ENCODE assay signal across 9 mouse cellular contexts in genomic region chrX:11181855-11182254, GRCm38 (mm10).
DNase-seq lines count a peak whose midpoint lies in the region; ATAC-seq and TF ChIP-seq lines count a peak whose summit lies in the region.
"Had no signal": no experiment of that assay in that cellular context is flagged by ENCODE, and none has a peak within 500 bp of the region (broad histone marks: within the 10 kb centered on the region; RNA-seq: fewer than 3 reads in every experiment).

No protein-coding gene starts in this region.

- TF ChIP-seq CTCF in heart, adult 2 months (IDR thresholded peaks at IDR 0.05), result no peak

- peak; percentile 22 to 24 for DNase-seq in heart, adult 2 months
- DNase-seq in adipocyte (ENCODE audit: low spot score), result peak; percentile 55
- DNase-seq in cerebellum, adult 9-11 months, result peak; percentile 11
- peak; percentile 7 to 19 for DNase-seq in heart, postnatal 36 days
- DNase-seq in left cerebral cortex, adult 18-20 months (ENCODE audit: low spot score in 2 of 2), result no peak

- TF ChIP-seq POLR2A in heart, adult 2 months (IDR thresholded peaks at IDR 0.05; ENCODE audit: insufficient read depth, low read depth, low read length), result no peak

- no peak for TF ChIP-seq EP300 in heart, adult 2 months (IDR thresholded peaks at IDR 0.05; ENCODE audit: insufficient read depth, low read depth, low read length)

- no peak overlapping the region for H3K27ac ChIP-seq in heart, adult 2 months
- H3K27ac ChIP-seq in heart, embryonic 11.5 days (ENCODE audit: low read depth, low read length), result no peak overlapping the region
- H3K27ac ChIP-seq: heart, embryonic 13.5 days; lung, embryonic 15.5 days had no signal

- no peaks in the 10 kb centered on the region for H3K27me3 ChIP-seq in heart, adult 2 months (ENCODE audit: control insufficient read depth, insufficient read depth, low read length)
- H3K27me3 ChIP-seq in heart, embryonic 11.5 days (ENCODE audit: control insufficient read depth, insufficient read depth, low read length), result no peaks in the 10 kb centered on the region
- H3K27me3 ChIP-seq: lung, embryonic 15.5 days had no signal

- no peaks in the 10 kb centered on the region for H3K79me2 ChIP-seq in heart, adult 2 months (replicated peaks; ENCODE audit: control insufficient read depth, insufficient read depth, low read length)

- H3K9me3 ChIP-seq in heart, embryonic 11.5 days (replicated peaks; ENCODE audit: control insufficient read depth, low read length), result no peaks in the 10 kb centered on the region
- H3K9me3 ChIP-seq: heart, embryonic 13.5 days; lung, embryonic 15.5 days had no signal

- H3K4me1 ChIP-seq in heart, adult 2 months (ENCODE audit: control insufficient read depth, insufficient read depth, low read length), result peaks cover 2% of the 10 kb centered on the region; the same call in 1 of the 2 replicates
- H3K4me1 ChIP-seq in heart, embryonic 11.5 days (ENCODE audit: control insufficient read depth, insufficient read depth, low read length), result no peaks in the 10 kb centered on the region
- H3K4me1 ChIP-seq: heart, embryonic 13.5 days; lung, embryonic 15.5 days had no signal

- no peak overlapping the region for H3K4me2 ChIP-seq in heart, embryonic 11.5 days
- H3K4me2 ChIP-seq: heart, embryonic 13.5 days; lung, embryonic 15.5 days had no signal

- no peak overlapping the region for H3K9ac ChIP-seq in heart, adult 2 months (ENCODE audit: low read depth, low read length)
- H3K9ac ChIP-seq in heart, embryonic 11.5 days (ENCODE audit: low read depth, low read length), result no peak overlapping the region
- H3K9ac ChIP-seq: heart, embryonic 13.5 days; lung, embryonic 15.5 days had no signal

- H3K36me3 ChIP-seq in heart, adult 2 months (ENCODE audit: control insufficient read depth, insufficient read depth, low read length), result no peaks in the 10 kb centered on the region
- H3K36me3 ChIP-seq in heart, embryonic 11.5 days (ENCODE audit: control insufficient read depth, insufficient read depth, low read length), result no peaks in the 10 kb centered on the region
- H3K36me3 ChIP-seq: heart, embryonic 13.5 days; lung, embryonic 15.5 days had no signal

- intact Hi-C loops in heart, adult 2 months (cut with DNase I), result no loop called here
- intact Hi-C loops in heart, postnatal 36 days (cut with DNase I), result no loop called here

- ATAC-seq in heart, embryonic 11.5 days (replicated peaks; ENCODE audit: insufficient number of reproducible peaks, low FRiP score, low TSS enrichment), result no peak
- ATAC-seq in activated CD4-positive, CD25-positive, alpha-beta regulatory T cell, adult 4 months, result no peak

- 65% methylated on average over 12 of the region's 12 CpGs for WGBS in heart, adult 2 months
- WGBS in heart, embryonic 11.5 days (ENCODE audit: insufficient replicate concordance), result 78% methylated on average over 12 of the region's 12 CpGs

- H3K4me3 ChIP-seq in heart, adult 2 months, result no peak overlapping the region
- no peak overlapping the region for H3K4me3 ChIP-seq in heart, embryonic 11.5 days (ENCODE audit: low read depth, low read length)
- H3K4me3 ChIP-seq: heart, embryonic 13.5 days; lung, embryonic 15.5 days had no signal

Comparison
In these comparisons a context has a peak if more than half of its experiments do, and no peak if none do; other contexts are left out.
1. DNase-seq: peak in heart, adult 2 months (2 of 2), adipocyte (single experiment), cerebellum, adult 9-11 months (single experiment) and heart, postnatal 36 days (2 of 2); none in left cerebral cortex, adult 18-20 months (0 of 2).